Mouse (Mus musculus): ENCODE data around the gene Palm3.

Gene Palm3

DNA sequence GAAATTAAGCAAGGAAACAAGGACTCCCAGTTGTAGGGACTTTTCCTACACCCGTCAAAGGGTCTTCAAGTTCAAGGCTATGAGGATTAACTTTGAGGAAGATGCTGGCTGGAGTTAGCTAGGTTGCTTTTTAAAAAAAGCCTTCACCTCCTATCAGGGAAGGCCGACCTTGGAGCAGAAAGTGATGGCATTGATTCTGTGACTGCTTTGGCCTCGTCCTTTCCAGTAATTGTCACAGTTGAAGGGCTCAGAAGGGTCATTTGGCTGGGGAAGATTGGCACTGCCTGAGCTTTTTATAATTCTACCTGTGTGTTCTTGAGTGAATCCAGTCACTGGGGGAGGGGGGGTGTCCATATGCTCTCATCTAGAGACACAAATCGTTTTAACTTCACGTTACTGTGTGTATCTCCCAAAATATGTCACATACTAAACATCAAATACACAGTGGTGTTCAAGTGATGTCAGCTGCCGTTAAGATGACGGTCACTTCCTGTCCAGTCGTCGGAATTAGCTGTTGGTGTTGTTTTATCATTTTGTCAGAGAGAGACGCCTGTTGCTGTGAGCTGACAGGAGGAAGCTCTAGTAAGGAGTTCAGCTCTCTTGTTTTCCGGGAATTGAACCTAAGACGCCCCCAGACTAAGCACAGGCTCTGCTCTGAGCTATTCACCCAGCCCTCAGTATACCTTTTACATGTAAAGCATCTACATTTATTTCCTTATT, 47.2 kb downstream of the Palm3 start:
- no peak for DNase-seq

DNA sequence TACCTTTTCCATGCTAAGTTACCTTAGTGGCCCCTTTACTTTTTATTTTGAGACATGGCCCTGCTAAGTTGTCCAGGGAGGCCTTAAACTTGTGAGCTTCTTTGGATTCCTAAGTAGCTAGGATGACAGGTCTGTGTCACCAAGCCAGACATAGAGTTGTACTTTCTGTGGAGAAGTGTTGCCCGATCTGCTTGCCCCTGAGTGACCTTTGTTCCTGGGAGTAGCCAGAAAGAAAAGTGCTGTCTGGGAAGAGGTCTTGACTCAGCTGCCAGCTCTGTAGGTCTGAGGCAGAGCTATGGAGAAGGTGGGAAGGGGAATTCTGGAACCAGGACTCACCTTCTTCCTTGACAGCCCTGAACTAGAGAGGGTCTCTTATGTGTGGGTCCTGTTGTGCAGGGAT, 47.9 kb downstream of the Palm3 start:
- peak; percentile 37 for DNase-seq

DNA sequence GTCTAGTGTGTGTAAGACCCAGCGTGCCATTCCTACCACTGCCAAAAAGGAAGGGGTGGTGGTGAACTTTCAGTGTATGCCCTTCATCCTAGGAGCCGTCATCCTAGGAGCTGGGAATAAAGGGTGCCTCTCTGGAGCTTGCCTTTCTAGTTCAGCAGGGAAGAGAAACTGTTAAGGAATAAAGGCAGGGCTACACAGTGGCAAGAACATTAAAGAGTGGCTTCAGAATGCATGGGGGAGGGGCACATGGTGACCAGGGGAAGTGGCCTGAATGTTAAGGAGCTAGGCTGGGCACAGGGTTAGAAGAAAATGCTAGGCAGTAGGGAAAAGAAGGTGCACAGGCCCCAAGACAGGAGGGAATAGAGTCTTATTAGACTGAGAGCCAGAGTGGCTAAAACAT, 48.5 kb downstream of the Palm3 start:
- DNase-seq = no peak

- DNase-seq = no peak
Observed at GRCm38 (mm10) chr8:84070241-84070640, 49.0 kb downstream of the Palm3 start.

DNA sequence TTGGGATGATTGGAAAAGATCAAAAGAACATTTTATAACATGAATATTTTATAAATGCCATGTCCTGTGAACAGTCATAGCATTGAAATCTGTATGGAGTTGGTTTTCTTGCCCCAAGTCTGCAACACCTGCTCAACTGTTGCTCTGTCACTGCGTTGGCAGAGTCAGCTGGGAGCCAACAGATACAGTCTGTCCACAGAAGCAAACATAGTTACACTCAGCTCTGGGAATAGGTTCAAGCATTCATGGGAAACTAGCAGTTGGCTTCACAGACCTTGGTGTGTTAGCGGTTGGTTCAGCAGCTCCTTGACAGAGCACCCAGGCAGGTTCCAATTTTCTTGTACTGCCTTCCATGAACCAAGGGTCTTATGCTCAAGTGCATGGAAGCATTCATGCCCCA, 49.4 kb downstream of the Palm3 start:
- DNase-seq = no peak

- DNase-seq = no peak
Observed at GRCm38 (mm10) chr8:84071921-84072320, 50.6 kb downstream of the Palm3 start.

GRCm38 (mm10) chr8:84072321-84072720, 51.0 kb downstream of the Palm3 start:
- no peak for DNase-seq

DNA sequence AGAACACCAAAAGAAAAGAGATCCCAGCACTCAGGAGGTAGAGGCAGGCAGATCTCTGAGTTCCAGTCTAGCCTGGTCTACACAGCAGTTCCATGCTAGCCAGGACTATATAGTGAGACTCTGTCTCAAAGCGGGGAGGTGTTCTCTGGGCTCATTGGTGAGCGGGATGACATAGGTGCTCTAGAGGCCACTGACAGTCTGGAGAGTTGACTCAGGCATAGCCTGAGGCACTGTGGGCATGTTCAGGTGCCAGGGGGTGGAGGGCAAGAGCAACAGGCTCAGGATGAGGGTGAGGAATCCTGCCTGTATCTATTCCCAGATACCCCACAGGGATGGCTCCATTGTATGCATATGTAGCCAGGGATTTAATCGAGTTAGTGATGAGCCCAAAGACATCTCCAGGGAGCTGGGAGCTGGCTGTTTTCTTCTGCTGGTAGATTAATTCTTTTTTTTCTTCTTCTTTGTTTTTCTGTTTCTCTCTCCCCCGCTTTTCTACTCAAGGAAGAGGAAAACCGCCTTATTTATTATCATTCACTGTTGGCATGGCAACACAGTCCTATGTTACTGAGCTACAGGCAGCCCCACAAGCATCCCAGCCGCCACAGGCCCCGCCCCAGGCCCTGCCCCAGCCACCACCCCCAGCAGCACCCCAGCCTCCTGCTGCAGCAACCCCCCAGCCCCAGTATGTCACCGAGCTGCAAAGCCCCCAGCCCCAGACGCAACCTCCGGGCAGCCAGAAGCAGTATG, 52.1 kb downstream of the Palm3 start:
- no peak for DNase-seq

GRCm38 (mm10) chr8:84076412-84076811, 55.1 kb downstream of the Palm3 start:
- DNase-seq = no peak

DNA sequence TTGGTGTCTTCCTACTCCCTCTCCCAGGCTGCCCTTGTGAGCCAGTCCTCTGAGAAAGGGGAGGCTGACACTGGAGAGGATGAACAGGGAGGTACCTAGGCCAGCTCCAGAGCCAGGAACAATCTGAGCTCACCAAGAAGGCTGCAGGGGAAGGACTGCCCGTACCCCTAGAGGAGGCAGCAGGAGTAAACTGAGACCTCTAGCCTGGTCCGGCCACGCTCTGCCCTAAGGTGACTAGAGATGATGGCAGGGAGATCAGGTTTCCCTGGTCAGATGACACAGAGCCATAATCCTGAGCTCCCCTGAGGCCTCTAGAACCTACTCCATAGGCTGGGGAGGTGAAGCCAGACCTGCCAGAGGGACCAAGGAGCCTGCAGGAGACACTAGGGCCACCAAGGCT, 55.6 kb downstream of the Palm3 start:
- no peak for DNase-seq

DNA sequence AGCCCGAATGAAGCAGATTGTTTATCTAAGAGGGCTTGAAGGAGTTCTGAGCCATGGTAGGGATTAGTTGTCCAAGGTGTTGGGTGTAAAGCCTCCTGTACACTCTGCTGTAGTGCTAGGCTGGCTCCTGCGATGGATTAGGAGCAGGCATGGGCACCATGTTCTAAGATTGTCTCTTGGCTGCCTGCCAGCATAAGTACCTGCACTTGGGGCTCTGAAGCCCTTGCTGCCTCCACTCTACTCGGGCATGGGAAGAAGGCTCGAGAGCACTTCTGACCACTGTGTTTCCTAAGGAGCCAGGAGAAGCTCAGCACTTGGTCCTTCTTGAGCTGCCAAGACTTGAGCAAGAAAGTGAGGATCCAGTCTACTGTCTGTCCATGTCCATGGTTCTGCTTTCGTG, 57.9 kb downstream of the Palm3 start:
- no peak for DNase-seq
